Mouse (Mus musculus) ovary, adult 18-20 months (tissue): Measurements from ENCODE around the gene Rnf39.
"Not testable (repeated sequence)": the region's sequence is repeated elsewhere in the genome, so short reads cannot be mapped to it uniquely, and the experiment has no call there.

Experiments
- DNase-seq: peaks from one replicate; pipeline ENCODE4 v3.0.0; 2022; ENCODE audit warnings: low spot score, mixed read lengths

Gene Rnf39

DNA sequence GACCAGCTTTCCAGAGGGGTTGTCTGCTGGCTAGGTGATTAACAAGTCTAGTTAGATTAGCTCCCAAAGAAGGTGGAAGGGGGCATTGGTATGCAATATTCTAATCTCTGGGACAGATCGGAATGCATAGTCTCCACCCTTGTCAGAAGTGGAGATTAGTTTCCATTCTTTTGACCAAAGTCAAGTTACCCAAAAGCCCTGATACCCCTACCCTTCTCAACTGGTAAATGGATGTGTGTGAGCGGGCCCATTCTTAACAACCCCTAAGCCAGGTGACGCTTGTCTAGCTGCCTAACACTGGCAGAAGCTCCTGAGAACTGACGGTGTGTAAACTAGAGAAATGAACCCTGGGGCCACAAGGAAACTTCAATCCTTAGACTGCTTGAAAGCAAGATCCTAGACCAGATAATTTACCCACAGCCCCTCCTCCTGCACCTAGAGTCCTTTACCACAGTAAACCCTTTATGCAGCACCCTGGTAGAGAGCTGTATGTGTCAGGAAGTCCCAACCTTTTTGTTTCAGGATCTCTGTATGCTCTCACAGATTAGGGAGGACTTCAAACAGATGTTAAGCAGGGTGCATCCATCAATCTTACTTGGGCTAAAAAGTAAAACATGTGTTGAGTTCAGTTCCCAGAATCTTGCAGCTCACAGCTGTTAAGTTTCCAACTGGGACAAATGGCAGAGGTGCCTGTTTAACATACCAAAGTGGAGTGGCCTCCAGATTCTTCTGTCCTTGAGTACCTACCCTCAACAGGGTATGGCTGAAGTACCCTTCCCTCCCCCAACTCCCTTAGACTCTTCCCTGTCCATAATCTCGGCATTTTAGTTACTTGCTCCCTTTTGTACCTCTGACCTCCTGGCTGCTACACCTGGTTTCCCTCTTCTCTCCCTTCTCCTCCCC lies 39.8 kb downstream of the Rnf39 start:
- no peak for DNase-seq

DNA sequence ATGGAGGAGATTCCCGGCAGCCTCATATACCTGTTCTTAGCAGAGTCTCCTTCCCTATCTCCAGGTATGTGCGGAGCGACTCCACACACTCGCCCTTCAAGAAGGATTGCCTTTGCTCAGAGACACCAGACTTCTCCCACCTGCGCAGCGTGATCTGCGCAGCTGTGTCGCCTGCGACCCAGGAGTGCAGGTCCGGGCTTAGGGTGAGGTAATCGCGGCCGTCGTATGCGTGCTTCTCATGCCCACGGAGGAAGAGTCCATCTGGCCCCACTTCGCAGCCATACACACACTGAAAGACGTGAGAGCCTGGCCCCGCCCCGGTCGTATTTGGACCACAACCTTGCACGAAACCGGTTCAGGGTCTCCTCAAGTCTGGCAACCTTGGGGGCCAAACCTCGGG lies 45.8 kb downstream of the Rnf39 start:
- DNase-seq = no peak

DNA sequence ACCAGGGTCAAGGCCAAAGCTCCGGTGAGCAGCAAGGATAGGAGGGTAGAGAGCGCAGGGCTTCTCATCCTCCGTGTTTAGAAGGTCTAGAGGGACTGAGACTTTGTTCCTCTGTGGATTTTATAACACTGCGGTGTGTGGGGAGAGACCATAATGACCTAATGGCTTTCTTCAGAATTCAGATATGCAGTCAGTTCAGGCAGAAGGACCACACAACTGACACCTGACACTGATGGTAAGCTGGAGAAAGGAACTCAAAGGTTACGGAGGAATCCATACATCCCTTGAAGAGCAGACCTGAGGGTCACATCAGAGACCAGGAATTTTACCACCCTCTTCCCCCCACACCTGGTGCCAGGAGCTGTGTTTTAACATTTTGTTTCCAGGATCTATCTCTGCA lies 46.7 kb downstream of the Rnf39 start, which contains the start of gene H2-M5:
H2-M5 (minus strand) TSS at position 101 of the 400 bp plus-strand sequence.
- no peak for DNase-seq

- not testable (repeated sequence) for DNase-seq
Measured at GRCm38 (mm10) chr17:36990630-36991029, 47.9 kb downstream of the Rnf39 start.

- DNase-seq = no peak
Measured at GRCm38 (mm10) chr17:36992336-36993104, 49.8 kb downstream of the Rnf39 start.

DNA sequence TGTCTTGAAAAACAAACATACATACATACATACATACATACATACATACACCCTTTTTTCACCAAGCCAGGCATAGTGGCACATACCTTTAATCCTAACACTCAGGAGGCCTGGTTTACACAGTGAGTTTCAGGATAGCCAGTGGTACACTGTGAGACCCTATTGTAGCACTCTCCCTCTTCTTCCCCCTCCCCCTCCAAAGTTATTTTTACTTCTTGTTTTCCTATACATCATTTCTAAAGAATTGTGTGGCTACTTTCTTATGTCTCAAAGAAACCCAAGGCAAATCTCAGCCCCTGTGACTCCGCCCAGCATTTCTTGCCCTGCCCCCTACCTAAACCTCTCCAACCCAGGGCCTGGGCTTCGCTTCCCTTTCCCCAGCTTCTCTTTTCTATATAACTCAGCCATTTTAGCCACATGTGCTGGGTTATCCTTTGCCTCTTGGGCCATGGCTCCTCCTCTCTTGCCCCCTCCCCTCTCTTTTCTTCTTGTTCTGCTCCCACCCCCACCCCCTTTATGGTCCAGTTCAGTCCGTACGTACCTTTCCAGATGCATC lies 51.1 kb downstream of the Rnf39 start:
- DNase-seq = no peak

- no peak for DNase-seq
Measured at GRCm38 (mm10) chr17:36994528-36994927, 51.8 kb downstream of the Rnf39 start.

GRCm38 (mm10) chr17:36995448-36995847 lies 52.7 kb downstream of the Rnf39 start:
- DNase-seq = no peak

DNA sequence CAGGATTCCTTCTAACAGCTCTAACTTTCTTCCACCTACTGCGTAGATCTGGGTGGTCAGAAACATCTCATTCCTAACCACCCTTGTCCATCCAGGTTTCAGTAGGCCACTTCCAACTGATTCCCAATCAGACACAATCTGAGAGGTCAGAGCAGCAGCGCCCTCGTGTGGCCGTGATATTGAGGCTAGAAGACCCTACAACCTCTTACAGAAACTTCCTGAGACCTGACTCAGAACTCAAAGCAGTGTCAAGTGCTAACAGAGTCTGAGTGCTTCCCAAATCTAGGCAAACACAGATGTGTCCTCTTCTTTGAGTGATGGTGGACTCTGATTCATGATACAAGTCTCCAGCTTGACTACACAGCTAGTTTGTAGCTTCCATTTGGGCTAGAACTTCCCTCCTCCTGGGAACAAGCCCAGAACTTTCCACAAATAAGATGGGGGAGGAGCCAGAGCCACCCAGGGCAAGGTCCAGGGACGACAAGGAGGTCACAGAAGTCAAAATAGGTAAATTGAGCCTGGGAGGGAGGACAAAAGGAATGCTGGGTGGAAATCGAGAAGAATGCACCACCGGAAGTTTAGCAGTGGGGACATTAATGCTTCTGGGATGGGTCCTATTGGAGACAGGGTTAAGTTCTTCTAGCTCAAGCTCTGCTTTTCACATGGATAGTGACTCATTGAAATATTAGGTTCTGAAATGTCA lies 54.5 kb downstream of the Rnf39 start:
- DNase-seq = peak; percentile 24
